Mouse (Mus musculus) E14TG2a.4 (cell line): ENCODE results near the gene Fmn2.
A peak's percentile ranks its signal among the peaks of the same experiment; 100 is the strongest.

ENCODE experiments used
- H3K27me3 ChIP-seq: 2 replicates; pipeline ENCODE4 v1.6.1; 2014; ENCODE audit warnings: low read length, control low read depth; ENCODE audit not compliant: insufficient read depth
- H3K36me3 ChIP-seq: 2 replicates; pipeline ENCODE4 v1.6.1; 2014; ENCODE audit warnings: low read length, control low read depth; ENCODE audit not compliant: insufficient read depth
- H3K4me1 ChIP-seq: replicated peaks from 2 replicates; pipeline ENCODE4 v1.6.1; 2014; ENCODE audit warnings: low read depth, low read length, control low read depth
- H3K4me3 ChIP-seq: replicated peaks from 2 replicates; pipeline ENCODE4 v1.5.1; 2014; ENCODE audit warnings: mild to moderate bottlenecking, low read length
- H3K9me3 ChIP-seq: 2 replicates; pipeline ENCODE4 v1.6.1; 2014; ENCODE audit warnings: low read length, control low read depth
- CTCF ChIP-seq: conservative IDR thresholded peaks from 2 replicates; pipeline ENCODE4 v1.5.1; 2014; ENCODE audit warnings: low read length
- NANOG ChIP-seq: IDR thresholded peaks from 2 replicates; pipeline ENCODE4 v1.6.1; 2014; ENCODE audit warnings: borderline replicate concordance, low read length, mixed read lengths
- POU5F1 ChIP-seq: IDR thresholded peaks from 2 replicates; pipeline ENCODE4 v1.6.1; 2014; ENCODE audit warnings: low read length, borderline replicate concordance

The Fmn2 gene

DNA sequence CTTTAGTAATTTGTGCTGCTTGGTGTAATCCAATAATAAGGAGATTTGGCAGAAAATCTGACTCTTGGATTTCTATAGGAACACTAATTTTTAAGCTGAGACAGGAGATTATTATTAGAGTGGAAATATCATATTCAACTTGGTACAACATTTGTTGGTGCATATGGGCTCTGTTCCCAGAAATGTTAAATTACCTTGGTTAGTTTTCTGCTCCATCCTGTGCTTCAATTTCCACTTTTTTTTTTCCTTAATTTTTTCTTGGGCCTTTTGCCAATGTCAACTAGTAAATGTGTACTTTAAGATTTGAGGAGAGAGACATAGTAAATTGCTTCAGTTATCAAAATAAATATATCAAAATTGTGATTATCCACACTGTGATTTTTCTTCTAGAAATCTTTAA lies 163.5 kb downstream of the Fmn2 start:
- H3K27me3 ChIP-seq, result no peaks in the 10 kb centered on the region
- no peaks in the 10 kb centered on the region for H3K9me3 ChIP-seq
- TF ChIP-seq CTCF, result no peak
- TF ChIP-seq POU5F1, result no peak
- no peak for TF ChIP-seq NANOG
- H3K4me3 ChIP-seq, result no peak overlapping the region
- no peaks in the 10 kb centered on the region for H3K4me1 ChIP-seq
- H3K36me3 ChIP-seq, result no peaks in the 10 kb centered on the region

DNA sequence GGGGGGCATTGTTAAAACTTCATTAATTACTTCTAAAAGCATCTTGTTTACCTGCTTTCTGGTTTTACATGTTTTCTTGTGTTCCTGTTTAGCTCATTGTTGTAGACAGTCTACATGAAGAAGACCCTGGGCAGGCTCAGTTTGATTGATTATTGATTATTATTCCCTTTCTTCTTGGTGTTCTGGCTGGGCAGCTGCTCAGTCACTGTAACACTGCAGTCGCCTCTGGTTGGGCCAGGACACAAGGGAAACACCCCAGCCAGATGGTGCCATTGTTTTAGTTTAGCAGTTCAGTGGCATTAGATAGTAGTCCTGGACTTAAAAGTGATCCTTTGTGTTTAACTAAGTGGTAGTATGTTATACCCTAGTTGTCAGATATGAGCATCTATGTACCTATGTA lies 167.5 kb downstream of the Fmn2 start:
- H3K36me3 ChIP-seq, result no peaks in the 10 kb centered on the region
- no peaks in the 10 kb centered on the region for H3K9me3 ChIP-seq
- no peak for TF ChIP-seq CTCF
- no peak for TF ChIP-seq NANOG
- TF ChIP-seq POU5F1, result no peak
- H3K4me1 ChIP-seq, result no peaks in the 10 kb centered on the region
- H3K4me3 ChIP-seq, result no peak overlapping the region
- no peaks in the 10 kb centered on the region for H3K27me3 ChIP-seq

DNA sequence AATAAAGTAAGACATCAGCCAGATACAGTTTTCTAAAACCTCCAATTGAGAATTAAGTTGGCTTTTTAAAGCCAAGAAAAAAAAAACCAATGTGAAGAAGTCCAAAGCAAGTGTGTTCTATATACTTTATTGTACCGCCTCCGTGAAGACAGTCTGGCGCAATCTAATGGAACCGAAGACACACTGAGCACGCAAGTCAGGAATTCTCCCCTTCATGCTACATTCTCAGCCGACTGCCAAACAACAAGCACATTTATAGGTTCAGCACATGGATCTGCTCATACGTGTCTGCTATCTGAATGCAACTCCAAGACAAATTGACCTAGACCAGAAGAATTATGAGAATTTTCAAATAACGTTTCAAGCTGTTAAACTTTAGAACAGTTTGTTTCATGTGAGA lies 169.2 kb downstream of the Fmn2 start:
- TF ChIP-seq NANOG (no peak), POU5F1 (no peak), CTCF (no peak)
- Histone ChIP-seq H3K9me3 (no peaks in the 10 kb centered on the region), H3K27me3 (no peaks in the 10 kb centered on the region), H3K4me3 (no peak overlapping the region), H3K36me3 (no peaks in the 10 kb centered on the region), H3K4me1 (no peaks in the 10 kb centered on the region)

DNA sequence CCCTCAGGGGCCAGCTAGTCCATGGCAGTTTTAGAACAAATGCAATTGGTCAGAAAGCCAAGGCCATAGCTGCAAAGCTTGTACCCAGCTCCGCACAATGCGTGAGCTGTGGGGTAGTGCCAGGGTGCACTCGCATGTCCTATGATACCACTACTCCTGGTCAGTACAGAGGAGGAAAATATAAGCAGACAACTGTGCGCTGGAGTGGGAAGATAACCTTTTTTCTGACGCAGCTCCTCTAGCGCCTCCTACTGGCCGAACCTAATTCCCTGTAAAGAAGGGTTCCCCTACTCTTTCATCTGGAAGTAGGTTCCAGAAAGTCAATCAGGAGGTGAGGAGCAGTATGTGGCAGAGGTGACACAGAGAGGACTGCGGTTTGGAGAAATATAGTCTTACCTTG lies 173.0 kb downstream of the Fmn2 start:
- no peak for TF ChIP-seq POU5F1
- TF ChIP-seq CTCF, result peak; percentile 76
- no peak for TF ChIP-seq NANOG
- H3K4me3 ChIP-seq, result no peak overlapping the region
- H3K27me3 ChIP-seq, result no peaks in the 10 kb centered on the region
- H3K36me3 ChIP-seq, result no peaks in the 10 kb centered on the region
- no peaks in the 10 kb centered on the region for H3K4me1 ChIP-seq
- no peaks in the 10 kb centered on the region for H3K9me3 ChIP-seq

DNA sequence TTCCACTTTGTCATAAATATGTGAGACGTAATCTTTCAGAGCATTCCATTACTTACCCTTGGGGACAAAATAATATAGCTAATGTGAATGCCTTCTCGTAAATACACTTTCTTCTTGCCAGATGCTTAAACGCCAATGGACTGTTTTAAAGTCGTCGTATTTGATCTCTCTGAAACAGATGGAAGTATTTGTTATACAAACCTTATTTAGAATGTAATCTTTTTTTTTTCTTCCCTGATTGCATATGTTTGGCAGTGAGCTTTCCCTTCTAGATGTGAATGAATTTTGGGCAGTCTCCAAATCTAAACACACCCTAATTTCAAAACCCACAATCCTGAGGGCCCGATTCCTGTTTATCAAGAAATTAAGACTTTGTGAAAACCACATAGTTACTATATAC lies 173.7 kb downstream of the Fmn2 start:
- Histone ChIP-seq H3K36me3 (no peaks in the 10 kb centered on the region), H3K9me3 (no peaks in the 10 kb centered on the region), H3K4me1 (no peaks in the 10 kb centered on the region), H3K4me3 (no peak overlapping the region), H3K27me3 (no peaks in the 10 kb centered on the region)
- TF ChIP-seq POU5F1 (no peak), CTCF (no peak), NANOG (no peak)

DNA sequence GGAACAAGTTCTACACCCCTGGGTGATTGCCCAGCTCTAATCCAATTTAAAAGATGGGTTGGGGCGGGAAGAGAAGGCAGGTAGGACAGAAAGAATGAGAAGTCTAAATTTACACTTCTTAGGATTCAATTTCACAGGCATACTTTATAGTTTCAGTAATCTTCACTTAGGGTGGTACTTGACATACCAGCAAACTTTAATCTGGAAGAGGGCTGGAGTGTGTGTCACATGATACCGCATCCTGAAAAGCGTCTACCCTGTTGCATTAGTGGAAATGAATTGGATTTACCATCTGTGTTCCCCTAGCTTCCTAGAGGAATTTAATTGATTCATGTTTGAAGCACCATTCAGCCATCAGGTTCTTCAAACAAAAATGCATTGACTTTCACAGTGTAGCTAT lies 174.6 kb downstream of the Fmn2 start:
- Histone ChIP-seq H3K9me3 (no peaks in the 10 kb centered on the region), H3K4me3 (no peak overlapping the region), H3K27me3 (no peaks in the 10 kb centered on the region), H3K36me3 (no peaks in the 10 kb centered on the region), H3K4me1 (no peaks in the 10 kb centered on the region)
- no peak for TF ChIP-seq NANOG
- no peak for TF ChIP-seq CTCF
- TF ChIP-seq POU5F1, result no peak

DNA sequence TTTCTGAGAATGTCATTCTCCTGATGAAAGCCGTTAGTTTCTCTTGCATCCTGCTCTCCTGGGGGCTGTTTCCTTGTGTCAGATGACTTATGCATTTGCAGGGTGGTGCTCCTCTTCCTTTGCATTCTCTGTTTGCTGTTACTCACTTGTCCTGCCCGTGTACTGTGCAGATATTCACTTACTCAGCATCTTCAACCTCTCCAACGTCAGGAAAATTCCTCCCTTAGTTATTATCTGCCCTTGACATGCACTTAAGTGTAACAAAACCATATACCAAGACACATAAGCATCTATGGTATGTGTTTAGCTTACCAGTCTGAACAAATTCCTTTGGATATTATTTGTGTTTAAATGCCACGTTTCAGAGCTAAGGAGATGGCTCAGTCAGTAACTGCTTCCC lies 175.6 kb downstream of the Fmn2 start:
- Histone ChIP-seq H3K27me3 (no peaks in the 10 kb centered on the region), H3K4me3 (no peak overlapping the region), H3K4me1 (no peaks in the 10 kb centered on the region), H3K36me3 (no peaks in the 10 kb centered on the region), H3K9me3 (no peaks in the 10 kb centered on the region)
- TF ChIP-seq POU5F1 (no peak), NANOG (no peak), CTCF (no peak)

DNA sequence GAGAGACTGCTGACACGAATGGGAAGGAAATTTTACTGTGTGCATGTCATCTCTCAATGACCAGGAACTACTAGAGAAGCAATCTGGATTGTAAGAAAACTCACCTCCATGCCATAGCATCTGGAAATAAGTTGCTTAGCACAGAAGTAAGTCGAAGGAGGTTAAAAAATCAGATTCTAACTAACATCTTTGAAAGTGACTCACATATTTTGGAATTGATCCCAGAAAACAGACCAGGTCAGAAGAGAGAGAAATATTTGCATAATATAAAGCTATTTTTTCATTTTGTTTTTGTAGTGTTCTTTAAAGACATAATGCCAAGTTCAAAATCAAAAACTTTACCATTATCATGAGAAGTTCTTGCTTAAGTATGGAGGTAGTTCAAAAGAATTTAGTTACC lies 187.7 kb downstream of the Fmn2 start:
- no peaks in the 10 kb centered on the region for H3K36me3 ChIP-seq
- no peaks in the 10 kb centered on the region for H3K4me1 ChIP-seq
- no peak for TF ChIP-seq NANOG
- TF ChIP-seq POU5F1, result no peak
- no peak for TF ChIP-seq CTCF
- no peak overlapping the region for H3K4me3 ChIP-seq
- no peaks in the 10 kb centered on the region for H3K9me3 ChIP-seq
- H3K27me3 ChIP-seq, result no peaks in the 10 kb centered on the region

DNA sequence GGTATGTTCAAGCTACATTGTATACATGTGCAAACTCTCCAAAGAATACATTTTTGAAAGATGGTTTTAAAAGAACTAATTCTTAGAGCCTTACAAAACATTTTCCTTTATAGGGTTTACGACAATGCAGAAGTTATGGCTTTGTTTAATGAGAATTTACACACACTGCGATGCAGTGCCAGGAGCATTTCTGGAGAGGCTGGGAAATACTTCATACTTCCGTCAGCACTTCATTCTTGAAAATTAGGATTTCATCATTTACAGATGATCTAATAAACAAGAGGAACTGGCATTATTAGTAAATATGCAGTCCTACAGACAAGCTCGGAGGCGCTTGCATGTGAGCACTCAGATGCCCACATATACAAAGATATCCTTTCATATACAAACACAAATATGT lies 199.2 kb downstream of the Fmn2 start:
- Histone ChIP-seq H3K36me3 (no peaks in the 10 kb centered on the region), H3K4me1 (no peaks in the 10 kb centered on the region), H3K4me3 (no peak overlapping the region), H3K27me3 (no peaks in the 10 kb centered on the region), H3K9me3 (no peaks in the 10 kb centered on the region)
- TF ChIP-seq NANOG, result no peak
- no peak for TF ChIP-seq CTCF
- TF ChIP-seq POU5F1, result no peak
